Mouse (Mus musculus) liver, postnatal 0 days (tissue): Measurements from ENCODE around the gene Trpm3.

Experiments
- CTCF ChIP-seq: sonication (generic); IDR thresholded peaks from 2 replicates; pipeline ENCODE4 v1.5.1; 2016; ENCODE audit warnings: antibody characterized with exemption, low read depth
- EP300 ChIP-seq: IDR thresholded peaks from 2 replicates; pipeline ENCODE4 v1.6.1; 2016; ENCODE audit warnings: antibody characterized with exemption, low read depth, mild to moderate bottlenecking

- TF ChIP-seq CTCF (no peak), EP300 (no peak)
Measured at GRCm38 (mm10) chr19:22120976-22121375, 17.9 kb upstream of the Trpm3 start.
